Mouse (Mus musculus) left cerebral cortex, postnatal 25 days (tissue): ENCODE measurements around the gene Pi4k2b. TPM values are rescaled to one million over a fixed set of nuclear protein-coding genes. Genes with fewer than 3 reads are reported as not detected.

Source experiments
- total RNA-seq, 2 experiments: library from RNA; stranded (reverse); gene quantifications; 2 replicates each; pipeline ENCODE4 v1.2.3; 2021

Gene Pi4k2b
- total RNA-seq, 2 experiments from 2014 or later = 1.5 to 2.4 TPM

Other genes with a start within 250 kb of the Pi4k2b start
- gene Lgi2, start 175.1 kb upstream of the Pi4k2b start, total RNA-seq = 10 to 100 TPM; 44.6 to 57.0 TPM
- 10 to 100 TPM; 10.1 TPM for gene Sepsecs, start 71.9 kb upstream of the Pi4k2b start, total RNA-seq
- gene Zcchc4, start 33.8 kb downstream of the Pi4k2b start, total RNA-seq = 1 to 10 TPM; 8.2 to 8.8 TPM
- 10 to 100 TPM; 64.9 to 65.5 TPM for gene Anapc4, start 92.4 kb downstream of the Pi4k2b start, total RNA-seq